Mouse (Mus musculus): ENCODE data around the gene Fam117b.

The Fam117b gene

GRCm38 (mm10) chr1:59967291-59967690 lies 54.5 kb downstream of the Fam117b start:
- no peak for DNase-seq (ENCODE audit: low spot score in 2 of 2)

DNA sequence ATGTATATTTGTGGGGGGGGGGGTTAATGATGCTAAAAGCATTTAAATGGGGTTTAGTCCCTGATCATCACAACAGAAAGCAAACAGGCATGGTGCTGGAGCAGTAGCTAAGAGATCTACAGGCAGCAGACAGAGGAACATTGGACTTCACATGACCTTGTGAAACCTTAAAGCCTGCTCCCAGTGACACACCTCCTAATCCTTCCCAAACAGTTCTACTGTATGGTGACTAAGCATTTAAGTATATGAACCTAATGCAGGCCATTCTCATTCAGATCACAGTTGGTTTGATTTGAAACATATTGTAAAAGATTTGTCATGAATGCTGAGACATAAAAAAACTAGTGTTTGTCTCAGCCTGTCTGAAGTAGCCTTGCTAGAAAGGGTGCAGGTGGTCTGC lies 73.8 kb downstream of the Fam117b start:
- no peak for DNase-seq (ENCODE audit: low spot score in 2 of 2)

DNA sequence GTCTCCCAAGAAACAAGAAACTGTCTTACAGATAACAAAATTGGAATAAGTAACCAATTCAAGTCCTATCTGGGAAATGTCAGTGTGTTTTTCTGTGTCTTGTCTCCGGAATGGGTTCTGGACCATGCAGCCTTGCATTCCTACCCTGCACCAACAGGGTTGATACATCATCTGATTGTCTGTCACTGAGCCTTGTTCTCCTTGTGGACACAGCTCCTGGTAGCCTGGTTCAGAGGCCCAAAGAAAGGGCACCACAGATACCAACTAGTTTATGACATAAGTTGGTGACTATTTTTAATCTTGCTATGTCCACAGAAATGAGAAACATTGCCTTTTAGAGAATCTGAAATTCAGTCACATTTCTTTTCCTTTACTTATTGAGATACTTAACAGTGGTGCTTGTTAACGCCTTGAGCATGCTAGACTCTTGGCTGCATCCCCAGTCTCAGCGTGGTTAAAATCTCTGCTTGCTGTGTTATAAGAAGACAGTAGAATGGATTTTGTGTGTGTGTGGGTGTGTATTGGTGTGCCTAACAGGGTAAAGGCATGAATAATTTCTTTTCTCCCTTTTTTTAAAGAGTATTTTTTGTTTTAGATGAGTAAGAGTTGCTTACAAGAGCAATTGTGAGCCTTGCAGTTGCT lies 74.7 kb downstream of the Fam117b start:
- DNase-seq (ENCODE audit: low spot score in 2 of 2) = no peak

DNA sequence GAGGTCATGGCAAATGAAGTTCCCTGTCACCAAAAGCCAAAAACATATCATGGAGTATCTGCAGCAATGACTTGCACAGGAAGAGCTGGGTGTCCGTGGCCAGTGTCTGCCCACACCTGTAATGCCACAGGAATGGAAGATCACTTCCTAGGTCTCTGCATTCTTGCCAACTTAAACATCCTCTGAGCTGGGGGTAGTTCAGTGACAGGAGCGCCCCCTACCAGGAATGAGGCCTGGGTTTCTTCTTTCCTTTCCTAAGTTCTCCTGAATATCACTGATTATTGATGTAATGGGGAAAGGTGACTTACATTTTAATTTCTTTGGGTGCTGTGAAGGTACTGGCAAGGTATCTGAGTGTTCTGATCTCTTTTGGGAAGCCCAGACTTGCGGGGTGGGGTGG lies 82.8 kb downstream of the Fam117b start:
- no peak for DNase-seq (ENCODE audit: low spot score in 2 of 2)

GRCm38 (mm10) chr1:59997352-59997751 lies 84.5 kb downstream of the Fam117b start:
- no peak for DNase-seq (ENCODE audit: low spot score in 2 of 2)

GRCm38 (mm10) chr1:60000319-60000718 lies 87.5 kb downstream of the Fam117b start:
- DNase-seq (ENCODE audit: low spot score in 2 of 2) = no peak

GRCm38 (mm10) chr1:60007337-60007736 lies 94.5 kb downstream of the Fam117b start:
- no peak for DNase-seq (ENCODE audit: low spot score in 2 of 2)

DNA sequence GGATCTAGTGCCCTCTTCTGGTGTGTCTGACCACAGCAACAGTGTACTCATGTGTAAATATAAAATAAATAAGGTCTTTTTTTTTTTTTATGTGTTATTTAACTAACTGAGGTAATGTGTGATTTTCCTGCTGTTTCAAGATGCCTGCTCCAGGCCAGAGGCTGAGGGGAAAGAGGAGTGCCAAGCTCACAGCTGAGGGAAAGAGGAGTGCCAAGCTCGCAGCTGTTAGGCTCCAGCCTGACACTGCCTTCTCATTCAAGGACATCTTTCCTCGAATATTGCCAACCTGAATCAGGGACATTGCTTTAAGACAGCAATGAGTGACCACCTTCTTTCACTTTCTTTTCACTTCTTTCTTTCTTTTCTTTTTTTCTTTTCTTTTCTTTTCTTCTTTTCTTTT lies 95.9 kb downstream of the Fam117b start:
- DNase-seq (ENCODE audit: low spot score in 2 of 2) = no peak

- DNase-seq (ENCODE audit: low spot score in 2 of 2) = no peak
Observed at GRCm38 (mm10) chr1:60013779-60014178, 101.0 kb downstream of the Fam117b start.

GRCm38 (mm10) chr1:60015511-60015910 lies 102.7 kb downstream of the Fam117b start:
- no peak for DNase-seq (ENCODE audit: low spot score in 2 of 2)

DNA sequence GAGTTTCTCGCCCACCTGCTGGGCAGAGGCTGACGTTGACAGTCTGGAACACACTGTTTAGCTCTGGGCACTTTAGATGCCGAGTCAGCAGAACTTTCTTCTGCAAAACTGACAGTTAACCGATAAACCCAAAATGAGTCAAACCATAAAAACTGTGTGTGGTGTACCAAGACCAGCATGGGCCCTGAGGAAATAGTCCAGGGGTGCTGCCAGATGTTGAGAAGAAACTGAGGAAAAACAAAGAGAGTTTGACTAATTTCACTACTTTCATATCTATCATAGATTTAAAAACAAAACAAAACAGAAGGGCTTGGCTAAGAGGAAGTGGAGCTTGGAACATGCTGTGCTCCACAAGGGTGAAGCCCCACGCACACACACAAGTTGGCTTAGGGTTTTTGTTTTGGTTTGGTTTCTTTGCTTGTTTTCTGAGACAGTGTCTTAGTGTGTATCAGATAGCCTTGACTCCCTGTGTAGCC lies 103.4 kb downstream of the Fam117b start:
- no peak for DNase-seq (ENCODE audit: low spot score in 2 of 2)

GRCm38 (mm10) chr1:60017031-60017469 lies 104.2 kb downstream of the Fam117b start:
- DNase-seq (ENCODE audit: low spot score in 2 of 2) = no peak
